Mouse (Mus musculus): ENCODE results near the gene Hdac8.

DNA sequence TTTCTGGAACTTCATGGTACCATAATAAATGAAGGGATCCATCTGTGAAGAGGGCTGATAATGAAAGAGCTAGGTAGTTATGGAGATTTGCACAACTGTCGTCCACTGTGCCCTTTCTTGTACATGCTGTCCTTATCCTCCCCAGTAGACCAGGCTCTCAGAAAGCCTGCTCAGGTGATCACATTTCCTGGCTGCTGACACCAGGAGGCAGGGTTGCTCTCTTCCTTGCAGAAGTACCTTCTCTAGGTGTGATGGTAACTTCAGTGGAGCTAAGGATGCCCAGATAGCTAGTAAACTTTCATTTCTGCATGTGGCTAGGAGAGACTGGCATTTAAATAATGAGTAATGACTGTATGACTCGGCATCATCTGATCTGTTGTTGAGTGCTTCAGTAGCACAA lies 260.8 kb downstream of the Hdac8 start:
- peak; percentile 57 for TF ChIP-seq CTCF (IDR thresholded peaks at IDR 0.05; ENCODE audit: low read depth)
- TF ChIP-seq EP300 (optimal IDR thresholded peaks at IDR 0.05), result no peak

Measured in stomach, postnatal 0 days (tissue).